Mouse (Mus musculus) cerebellum, postnatal 14 days (tissue): ENCODE data around the gene Abhd12b.
"Not testable (repeated sequence)": the region's sequence is repeated elsewhere in the genome, so short reads cannot be mapped to it uniquely, and the experiment has no call there.

ENCODE experiments used
- DNase-seq, 2 experiments: peaks; one replicate each; pipeline ENCODE4 v3.0.0; 2021; ENCODE audit warnings: mixed read lengths in 2 of 2

Gene Abhd12b

DNA sequence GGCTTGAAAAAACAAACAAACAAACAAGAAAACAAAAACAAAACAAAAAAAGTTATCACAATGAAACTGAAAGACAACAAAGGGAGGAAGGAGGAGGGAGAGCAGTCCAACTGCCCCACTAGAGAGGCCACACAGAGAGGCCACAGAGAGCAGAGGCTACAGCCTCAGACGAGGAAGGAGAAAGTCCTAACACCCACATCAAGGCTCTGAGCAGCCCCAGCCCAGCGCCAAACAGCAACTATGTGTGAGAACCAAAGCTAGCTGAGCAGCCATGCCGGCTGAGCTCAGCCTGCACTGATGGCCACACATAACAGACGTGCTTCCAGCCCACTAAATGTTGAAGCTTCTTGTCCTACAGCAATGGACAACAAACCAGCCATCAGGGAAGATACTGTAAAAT, 14.1 kb upstream of the Abhd12b start:
- DNase-seq = no peak

DNA sequence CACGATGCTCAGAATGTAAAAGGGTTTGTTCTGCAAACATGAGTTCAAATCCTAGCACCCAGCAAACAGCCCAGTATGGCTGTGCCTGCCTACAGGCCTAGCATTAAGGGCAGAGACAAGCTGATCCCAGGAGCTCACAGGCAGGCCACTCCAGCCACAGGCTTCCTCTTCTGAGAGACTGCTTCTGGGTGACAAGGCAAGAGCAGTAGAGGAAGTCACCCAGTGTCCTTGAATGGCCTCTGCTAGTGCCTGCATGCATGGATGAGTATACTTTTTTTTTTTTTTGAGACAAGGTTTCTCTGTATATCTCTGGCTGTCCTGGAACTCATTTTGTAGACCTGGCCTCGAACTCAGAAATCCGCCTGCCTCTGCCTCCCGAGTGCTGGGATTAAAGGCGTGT, 13.4 kb upstream of the Abhd12b start:
- DNase-seq = no peak

DNA sequence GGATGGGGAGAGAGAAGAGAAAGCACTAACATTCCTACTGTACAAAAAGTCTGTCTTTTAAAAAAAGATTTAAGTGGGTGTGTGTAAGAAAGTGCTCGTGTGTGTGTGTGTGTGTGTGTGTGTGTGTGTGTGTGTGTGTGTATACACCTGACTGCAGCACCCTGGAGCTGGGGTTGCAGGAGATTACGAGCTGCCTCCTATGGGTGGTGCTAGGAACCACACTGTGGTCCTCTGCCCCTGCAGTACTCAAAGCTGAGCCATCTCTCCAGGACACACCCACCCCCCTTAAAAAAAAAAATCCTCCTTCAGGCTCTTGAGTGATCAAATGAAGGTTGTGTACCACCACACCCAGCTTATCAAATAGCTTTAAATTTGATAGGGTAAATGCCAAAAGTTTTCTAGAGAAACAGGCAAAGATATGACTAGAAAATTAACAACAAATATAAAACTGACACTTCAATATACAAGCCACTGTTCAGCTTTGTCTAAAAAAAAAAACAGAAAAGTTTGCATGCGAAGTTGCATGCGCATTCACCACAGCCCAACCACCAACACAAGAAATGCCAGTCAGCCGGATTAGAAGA, 12.9 kb upstream of the Abhd12b start:
- no peak for DNase-seq

DNA sequence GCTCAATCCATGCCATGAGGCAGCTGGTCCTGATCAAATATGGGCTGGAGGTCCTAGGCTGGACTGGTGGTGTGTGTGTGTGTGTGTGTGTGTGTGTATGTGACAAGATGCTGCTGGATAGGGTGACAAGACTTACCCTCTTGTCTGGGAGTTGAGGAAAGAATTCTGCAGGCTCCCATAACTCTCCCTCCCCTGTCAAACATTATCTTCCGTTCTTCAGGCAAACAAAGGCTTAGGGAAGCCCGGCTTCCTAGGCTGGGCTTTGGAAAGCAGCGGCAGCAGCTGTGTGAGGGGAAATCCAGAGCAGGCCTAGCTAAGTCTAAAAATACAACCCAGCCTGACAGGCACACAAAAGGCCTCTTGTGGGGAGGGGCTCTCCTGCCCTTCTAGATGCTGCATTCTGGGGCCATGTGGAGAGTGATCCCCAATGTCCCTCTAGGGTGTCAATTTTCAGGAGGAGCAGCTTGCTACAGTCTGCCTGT, 9.8 kb upstream of the Abhd12b start:
- DNase-seq = not testable (repeated sequence)

DNA sequence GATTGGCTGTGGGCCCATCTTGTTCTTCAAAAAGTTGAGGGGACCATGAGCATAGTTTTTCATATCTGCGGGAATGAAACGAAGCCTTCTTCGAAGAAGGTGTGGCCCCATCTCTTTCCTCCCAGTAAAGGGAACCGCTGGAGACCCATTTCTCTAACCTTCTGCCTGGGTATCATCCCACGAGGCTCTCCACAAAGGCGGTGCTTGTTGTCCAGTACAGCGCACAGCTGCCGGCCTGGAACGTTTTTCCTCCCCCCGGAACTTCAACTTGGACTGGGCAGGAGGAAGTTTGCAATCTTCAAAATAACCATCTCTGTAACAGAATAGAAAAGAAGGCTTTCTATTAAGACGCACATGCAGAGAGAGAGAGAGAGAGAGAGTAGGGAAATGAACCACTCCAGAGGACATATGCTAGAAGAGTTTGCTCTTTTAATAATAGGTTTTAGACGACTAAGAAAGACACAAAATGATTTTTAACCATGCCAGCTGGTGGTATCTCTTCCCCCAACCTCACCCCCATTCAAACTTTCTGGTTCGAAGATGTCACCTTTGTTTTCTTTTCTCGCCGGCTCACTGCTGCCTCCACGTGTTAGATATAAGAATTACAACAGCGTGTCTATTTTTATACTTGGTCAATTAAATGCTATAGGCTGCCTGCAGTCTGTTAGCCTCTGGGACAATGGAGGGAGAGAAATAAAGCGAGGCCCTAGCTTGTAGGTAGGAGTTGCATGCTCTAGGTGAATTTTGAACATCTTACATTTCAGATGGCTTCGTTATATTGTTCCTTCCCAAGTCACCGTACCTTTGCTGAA, 9.1 kb upstream of the Abhd12b start:
- DNase-seq = peak; percentile 81 to 82

DNA sequence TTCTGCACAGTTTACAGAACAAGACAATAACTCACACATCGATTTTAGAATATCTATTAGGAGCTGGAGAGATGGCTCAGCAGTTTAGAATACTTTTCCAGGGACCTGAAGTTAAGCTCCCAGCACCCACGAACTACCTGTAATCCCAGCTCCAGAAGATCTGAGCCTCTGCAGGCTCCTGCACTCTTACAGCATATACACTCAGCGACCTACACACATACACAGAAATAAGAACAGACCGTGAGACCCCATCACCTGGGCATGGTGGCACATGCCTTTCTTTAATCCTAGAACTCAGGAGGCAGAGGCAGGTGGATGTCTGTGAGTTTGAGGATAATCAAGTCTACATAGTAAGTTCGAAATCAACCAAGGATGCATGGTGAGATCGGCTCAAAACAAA, 8.4 kb upstream of the Abhd12b start:
- no peak for DNase-seq

DNA sequence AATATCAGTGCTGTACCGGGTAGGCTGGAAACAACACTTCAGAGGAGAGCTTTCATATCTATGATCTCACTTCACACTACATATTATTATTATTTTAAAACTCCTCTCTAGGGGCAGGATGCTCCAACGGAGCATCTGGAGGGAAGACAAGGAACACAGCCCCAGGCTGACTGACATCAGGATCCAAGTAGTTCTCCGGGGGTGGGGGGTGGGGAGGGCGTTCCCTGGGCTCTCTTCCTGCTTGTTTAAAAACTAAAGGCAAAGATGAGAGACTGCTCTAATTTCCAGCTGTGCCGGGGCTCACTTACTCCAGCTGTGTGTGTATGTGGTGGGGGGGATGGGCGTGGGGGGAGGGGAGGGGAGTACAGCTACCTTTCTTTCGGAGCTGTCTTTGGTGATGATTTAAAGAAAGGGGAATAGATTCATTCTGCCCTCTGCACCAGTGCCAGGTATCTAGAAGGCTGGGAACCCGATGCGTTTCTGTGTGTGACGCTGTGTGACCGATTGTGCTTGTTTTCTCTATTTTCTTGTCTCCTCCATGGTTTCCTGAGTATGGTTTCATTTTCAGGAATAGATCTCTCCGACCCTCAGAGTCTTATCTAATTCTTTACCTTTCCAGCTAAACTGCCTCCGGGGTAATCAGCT, 5.8 kb upstream of the Abhd12b start:
- DNase-seq = no peak

DNA sequence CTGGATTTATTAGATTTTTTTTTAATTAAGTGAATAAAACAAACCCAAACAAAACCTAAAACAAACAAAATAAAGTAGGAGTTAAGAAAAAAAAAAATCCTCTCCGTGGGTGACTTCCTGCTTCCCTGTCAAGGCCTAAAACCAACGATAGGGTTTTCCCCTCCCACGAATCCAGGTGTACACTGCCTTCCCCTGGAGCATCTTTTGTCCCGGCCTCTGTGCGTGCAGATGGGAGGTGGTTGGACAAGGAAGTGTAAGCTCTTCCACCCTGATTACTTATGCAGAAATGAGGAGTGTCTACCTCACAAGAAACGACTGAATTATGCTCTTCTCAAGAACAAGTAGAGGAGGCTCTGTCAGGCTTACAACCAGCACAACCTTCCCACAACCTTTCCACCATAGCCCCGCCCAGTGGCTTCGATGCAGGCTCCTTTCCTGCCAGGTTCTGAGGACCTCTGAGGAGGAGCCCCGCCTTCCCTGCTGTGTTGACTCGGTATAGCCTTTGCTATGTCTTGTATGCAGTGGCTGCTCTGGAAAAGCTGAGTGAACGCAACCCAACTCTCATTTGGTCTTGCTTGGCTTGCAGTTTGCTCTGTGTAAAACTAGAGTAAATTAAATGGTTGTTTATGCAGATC, 5.2 kb upstream of the Abhd12b start:
- DNase-seq = peak in 1 of 2 experiments; percentile 20

DNA sequence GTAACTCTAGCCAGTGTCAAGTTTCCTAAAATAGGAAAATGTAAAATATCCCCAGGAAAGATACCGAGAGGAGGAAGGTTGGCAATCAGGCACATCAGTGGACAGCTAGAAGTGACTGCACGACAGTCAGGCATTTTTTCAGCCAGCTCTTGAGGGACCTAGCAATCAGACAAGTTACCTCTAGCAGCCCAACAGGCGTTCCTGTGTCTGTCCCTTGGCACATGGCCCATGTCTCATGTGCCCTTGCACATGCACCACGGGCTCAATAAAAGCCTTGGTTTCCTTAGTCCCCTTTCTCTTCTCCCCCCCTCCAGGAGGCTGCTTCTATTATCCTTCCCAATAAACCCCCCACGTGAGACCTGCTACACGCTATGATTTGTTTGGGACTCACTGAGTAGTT, 2.3 kb downstream of the Abhd12b start:
- DNase-seq = peak in 1 of 2 experiments; percentile 12

DNA sequence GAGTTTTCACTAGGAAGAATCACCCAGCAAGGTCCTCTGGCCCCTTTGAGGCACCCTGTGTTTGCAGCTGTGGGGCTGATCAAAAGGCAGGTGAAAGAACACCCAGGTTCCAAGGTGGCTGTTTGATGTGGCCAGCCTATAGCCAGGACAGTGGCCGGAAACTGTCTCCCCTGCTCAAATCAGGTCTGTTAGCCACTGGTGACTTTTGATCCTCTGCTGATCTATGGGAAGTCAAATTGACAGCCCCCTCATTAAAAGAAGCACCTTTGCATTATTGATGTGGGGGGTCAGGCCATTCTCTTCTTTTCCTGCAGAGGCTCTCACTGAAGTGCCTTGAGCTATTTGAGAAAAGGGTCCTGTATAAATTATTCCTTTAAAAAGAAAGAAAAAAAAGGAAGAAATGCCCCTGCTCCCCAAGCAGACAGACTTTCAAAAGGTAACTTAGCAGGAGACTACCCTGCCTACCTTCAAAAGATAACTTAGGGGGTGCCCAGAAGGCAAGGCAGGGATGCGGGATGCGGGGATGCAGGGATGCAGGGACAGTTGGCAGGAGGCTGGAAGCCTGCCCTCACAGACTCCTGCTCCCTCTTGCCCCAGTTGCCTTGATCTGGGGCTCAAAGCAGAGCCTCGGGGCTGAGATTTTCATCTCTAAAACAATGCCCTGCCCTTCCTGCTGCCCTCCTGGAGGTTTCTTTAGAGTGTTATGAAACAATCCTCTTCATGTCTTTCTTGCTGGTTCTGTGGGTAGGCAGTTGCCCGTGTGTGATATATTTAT, 3.5 kb downstream of the Abhd12b start:
- no peak for DNase-seq

DNA sequence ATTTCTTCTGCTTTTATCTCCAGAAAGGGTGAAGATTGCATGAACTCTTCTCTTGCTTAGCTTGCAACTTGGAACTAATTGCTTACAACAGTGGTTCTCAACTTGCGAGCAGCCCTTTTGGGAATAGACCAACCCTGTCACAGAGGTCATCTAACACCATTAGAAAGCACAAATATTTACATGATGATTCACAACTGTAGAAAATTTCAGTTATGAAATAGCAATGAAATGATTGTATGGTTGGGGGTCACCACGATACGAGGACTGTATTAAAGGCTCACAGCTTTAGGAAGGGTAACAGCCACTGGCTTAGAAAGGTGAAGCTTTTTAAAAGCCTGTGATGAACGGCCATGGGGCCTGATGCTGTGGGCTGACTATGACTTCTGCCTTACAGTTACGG, 7.1 kb downstream of the Abhd12b start:
- no peak for DNase-seq

DNA sequence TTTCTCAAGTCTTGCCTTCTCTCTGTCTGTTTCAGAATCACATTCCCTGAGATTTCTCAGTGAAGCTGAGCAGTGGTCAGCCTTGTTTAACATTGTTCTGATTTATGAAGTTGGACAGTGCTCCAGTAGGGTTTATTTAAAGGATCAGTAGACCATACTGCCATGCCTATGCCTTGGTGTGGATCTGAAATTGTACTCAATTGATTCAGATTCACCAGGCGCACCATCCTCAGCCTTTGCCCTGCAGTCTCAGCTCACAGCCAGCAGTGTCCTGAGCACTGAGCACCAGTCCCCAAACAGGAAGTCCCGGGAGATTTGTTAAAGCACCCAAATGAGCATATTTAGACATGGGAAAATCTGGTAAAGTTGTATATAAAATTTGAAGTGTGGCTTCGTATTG, 10.8 kb downstream of the Abhd12b start:
- DNase-seq = no peak

DNA sequence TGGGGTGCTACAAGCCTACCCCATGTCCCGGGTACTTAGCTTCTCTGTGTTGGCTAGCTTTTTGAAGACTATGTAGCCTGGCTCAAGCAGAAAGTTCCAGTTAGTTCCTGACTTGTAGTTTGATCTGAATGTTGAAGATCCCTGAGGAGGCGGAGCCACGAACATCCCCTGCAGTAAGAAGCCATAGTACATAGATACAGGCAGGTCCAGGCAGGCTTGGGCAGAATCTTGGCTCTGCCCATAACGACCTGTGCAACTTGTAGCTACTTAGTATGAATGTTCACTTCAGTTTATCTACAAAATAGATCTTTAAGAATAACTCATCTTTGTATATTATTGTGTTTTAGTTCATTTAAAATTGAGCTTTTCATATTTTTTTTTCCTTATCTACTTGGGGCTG, 14.0 kb downstream of the Abhd12b start:
- DNase-seq = no peak

DNA sequence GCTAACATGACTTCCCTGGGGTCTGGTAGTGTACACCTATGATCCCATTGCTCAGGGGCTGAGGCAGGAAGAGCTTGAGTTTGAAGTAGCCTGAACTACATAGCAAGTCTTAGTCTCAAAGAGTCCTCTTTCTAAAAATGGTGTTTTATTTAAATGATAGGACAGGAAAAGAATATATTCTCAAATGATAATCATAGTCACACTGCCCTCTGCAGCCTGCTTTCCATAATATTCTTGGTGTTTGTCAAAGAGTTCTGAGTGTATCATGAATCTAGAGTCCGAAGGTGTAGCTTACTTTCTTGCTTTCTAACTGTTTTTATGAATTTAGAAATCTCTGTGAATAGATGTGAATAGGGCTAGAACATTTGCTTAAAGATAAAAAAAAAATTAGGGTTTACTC, 16.0 kb downstream of the Abhd12b start:
- DNase-seq = no peak

DNA sequence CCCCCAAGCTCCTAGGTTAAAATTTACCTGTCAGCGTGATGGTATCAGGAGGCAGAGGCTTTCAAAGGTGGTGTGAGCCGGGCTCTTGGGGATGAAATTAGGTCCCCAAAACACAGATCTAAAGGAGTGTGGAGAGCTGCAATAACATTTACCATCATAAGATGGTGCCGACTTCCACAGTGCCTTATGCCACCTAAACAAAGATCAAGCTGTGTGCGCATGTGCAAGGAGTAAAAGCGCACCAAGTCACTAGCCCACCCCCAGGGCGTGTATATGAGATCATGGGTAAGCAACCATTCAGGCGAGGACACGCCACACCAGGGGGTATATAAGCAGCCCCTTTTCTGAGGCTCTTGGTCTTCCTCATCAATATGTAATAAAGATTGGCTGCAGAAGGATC, 29.6 kb downstream of the Abhd12b start:
- DNase-seq = not testable (repeated sequence)

DNA sequence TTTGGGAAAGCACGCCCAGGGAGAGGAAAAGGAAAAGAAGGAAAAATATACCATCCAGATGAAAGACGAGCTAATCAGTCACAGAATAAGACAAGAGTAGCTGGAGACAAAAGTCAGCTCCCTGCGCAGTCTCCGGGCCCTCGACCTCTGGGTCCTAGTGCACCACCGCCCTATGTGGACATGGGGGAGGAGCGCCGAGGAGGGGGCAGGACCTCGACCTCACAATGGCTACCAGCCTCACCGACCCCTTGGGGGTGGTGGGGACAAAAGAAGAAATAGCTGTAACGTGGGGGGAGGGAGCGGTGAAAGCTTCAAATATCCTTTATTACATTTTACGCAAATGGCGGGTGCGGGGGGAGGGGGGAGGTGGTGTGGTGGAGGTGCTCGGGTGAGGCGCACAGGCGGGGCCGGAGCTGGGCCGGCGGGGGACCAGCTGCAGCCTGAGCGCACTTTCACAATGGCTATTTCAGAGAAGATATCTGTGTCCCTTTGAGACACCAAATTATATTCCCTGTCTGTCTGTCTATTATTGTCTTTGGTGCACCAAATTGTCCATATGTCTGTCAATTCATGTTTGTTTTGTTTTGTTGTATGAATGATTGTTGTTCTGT, 30.3 kb downstream of the Abhd12b start:
- peak; percentile 18 to 20 for DNase-seq

DNA sequence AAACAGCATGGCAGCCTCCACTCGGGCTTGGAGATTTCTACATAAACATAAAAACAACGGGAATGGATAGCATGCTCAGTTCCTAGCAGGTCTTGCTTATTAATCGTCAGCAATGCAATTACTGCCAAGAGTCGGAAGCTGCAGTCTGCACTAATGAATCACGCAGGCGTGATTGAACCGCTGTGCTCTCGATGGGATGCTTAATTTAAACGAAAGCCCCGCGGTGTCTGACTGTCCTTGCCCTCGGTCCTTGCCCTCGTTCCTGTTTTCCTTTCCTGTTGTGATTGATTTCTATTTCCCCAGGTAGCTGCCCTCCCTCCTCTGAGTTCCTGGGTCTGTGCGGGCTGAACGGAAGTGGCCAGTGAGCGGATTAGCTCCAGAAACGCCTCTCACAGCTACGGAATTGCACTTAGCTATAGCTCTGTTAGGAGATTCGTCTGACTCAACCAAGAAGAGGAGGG, 38.4 kb downstream of the Abhd12b start:
- DNase-seq = peak; percentile 35 to 57

DNA sequence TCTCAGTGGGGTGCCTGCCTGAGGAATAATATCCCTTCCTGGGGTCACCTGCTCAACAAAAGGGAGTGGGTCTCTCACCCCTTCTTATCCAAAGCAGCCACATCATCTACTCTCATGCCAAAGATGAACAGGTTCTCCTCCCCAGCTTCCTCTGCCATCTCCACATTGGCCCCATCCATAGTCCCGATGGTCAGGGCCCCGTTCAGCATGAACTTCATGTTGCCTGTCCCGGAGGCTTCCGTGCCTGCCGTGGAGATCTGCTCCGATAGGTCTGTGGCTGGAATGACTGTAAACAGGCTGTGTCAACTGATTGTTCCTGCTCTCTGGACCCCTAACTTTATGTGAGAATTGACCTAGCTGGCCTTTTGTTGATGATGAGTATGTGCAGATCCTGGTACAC, 41.5 kb downstream of the Abhd12b start:
- no peak for DNase-seq

DNA sequence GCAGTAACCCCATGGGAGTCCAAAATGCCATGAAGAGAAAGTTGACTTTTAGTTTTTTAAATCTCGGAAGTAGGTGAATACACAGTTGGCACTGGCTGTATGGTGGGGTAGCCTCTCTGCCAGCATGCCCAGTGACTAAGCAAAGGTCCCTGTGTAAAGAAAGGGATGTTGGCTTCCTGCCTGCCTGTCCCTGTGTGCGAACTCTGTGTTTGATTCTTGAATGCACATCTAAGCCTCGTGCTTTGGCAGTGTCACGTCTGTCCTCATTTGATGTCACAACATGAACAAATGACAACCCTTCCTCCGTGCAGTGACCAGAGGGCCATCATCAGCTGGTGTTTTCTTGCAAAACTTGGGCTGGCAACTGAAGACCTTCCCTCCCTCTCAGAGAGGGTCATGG, 42.4 kb downstream of the Abhd12b start:
- DNase-seq = no peak

DNA sequence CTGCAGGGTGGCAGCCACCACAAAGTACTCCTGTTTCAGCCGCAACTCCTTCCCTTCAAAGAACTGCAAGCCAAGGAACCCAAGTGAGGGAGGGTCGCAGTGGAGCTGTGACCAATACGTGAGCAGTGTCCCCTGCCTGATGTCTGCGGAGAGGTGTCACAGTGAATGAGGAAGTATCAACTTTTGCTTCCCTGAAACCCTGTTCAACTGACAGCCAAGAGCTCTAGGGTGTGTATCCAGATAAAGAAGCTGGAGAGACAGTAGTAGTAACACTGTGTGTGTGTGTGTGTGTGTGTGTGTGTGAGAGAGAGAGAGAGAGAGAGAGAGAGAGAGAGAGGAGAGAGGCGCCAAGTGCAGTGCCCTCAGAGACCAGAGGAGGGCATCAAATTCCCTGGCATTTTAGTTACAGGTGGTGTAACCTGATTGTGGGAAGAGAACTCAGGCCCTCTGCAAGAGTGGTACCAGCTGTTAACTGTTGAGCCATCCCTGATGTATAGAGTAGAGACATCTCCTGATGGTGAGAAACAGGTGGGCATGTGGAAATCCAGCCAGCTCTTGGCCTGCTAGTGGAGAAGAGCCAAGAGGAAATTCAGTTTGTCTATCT, 48.1 kb downstream of the Abhd12b start:
- no peak for DNase-seq

DNA sequence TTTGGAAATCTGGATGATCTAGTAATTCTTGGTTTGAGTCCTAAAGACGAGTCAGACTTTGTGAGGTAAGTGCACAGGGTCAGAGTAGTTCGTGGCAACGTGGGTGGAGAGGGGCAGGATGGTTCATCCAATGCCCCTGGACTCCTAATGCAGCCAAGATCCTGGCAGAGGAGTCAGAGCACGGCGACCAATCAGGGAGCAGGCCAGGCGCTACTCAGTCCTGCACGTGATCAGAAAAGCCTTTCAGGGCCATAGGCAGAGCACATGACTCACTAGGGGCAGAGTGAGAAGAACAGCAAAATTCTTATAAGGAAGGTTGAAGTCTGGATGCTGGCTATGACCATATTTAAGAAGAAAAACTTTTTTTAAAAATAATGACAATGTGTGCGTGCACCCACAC, 50.5 kb downstream of the Abhd12b start:
- no peak for DNase-seq

DNA sequence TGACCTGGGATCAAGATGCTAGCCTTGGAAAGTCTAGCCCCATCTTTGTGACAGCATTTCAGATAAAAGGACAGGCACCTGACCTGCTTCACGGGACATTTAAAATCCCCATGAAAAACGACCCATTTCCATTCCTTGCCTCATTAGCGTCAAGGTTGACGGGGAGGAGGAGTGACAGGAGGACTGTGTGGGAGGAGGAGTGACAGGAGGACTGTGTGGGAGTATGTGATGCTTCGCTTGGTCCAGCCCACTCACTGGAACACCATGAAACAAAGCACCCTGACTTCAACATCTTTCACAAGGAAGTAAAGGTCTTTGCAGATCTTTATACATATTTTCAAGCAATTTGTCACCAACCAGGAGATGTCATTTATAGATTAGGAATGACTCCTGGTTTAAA, 54.3 kb downstream of the Abhd12b start:
- no peak for DNase-seq
